Mouse (Mus musculus): Measurements from ENCODE around the gene Fnip2.
"Not testable (repeated sequence)": the region's sequence is repeated elsewhere in the genome, so short reads cannot be mapped to it uniquely, and the experiment has no call there.

Fnip2 gene

GRCm38 (mm10) chr3:79567703-79568362, at the start of gene Fnip2:
Fnip2 (minus strand) TSS chr3:79567796.
- peak; percentile 92 for DNase-seq

DNA sequence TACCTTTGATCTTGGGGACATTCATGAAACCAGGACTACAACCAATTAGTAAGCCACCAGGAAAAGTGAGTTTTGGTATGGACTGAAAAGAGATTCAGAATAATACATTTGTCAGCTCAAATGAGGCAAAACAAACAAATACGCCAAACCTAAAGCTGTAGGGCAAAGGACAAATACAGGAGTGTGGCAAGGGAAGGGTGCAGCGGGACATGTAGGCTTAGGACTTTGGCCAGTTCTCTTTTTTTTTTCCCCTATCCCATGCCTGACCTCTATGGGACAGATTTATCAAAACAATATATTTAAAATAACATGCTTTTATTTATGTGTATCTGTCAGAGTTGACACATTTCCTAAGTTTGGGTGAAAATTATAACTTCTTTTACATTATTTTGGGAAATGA, 42.3 kb upstream of the Fnip2 start:
- DNase-seq, result no peak

DNA sequence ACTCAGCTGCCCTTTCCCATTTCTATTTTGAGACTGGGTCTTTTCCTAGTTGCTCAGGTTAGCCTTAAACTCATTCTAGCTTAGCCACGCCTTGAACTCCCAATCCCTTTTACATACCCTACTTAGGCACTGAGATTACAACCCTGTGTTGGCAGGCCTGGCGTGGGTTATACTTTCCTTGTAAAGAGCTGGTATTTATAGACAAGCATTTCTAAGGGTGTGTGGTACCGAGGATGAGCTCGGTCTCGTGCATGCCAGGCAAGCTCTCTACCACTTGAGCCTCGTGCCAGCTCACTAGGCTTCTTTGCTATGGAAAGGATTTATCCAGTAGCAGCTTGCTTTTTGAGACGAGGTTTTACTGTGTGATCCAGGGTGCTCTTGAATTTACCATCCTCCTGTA, 27.9 kb upstream of the Fnip2 start:
- no peak for DNase-seq

DNA sequence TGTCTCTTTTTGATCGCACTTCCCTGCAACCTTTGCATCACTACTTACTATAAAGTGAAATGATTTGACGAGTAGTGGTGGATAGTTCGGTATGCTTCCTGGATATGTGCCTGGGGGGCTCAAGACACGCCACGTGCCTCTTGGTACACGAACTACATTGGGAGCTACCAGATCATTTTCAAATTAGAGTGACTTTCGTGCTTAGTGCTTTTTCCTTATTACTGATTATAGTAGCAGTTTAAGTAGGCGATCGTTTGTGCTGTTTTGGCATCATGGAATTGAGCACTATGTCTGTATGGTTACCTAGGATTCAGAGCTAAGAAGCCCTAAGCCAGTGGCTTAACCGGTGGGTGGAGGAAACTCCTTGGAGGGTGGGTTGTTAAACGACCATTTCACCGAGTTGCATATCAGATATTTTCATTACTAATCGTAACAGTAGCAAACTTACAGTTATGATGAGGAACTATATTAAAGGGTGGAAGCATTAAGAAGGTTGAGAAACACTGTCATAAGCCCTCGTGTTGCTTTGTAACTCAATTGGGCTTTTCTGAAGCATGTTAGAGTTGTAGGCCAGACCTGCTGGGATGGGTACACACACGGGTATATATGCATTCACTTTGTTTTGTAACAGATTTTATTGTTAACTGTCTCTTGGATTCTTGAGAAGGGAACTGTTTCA, 24.3 kb upstream of the Fnip2 start:
- DNase-seq, result no peak

DNA sequence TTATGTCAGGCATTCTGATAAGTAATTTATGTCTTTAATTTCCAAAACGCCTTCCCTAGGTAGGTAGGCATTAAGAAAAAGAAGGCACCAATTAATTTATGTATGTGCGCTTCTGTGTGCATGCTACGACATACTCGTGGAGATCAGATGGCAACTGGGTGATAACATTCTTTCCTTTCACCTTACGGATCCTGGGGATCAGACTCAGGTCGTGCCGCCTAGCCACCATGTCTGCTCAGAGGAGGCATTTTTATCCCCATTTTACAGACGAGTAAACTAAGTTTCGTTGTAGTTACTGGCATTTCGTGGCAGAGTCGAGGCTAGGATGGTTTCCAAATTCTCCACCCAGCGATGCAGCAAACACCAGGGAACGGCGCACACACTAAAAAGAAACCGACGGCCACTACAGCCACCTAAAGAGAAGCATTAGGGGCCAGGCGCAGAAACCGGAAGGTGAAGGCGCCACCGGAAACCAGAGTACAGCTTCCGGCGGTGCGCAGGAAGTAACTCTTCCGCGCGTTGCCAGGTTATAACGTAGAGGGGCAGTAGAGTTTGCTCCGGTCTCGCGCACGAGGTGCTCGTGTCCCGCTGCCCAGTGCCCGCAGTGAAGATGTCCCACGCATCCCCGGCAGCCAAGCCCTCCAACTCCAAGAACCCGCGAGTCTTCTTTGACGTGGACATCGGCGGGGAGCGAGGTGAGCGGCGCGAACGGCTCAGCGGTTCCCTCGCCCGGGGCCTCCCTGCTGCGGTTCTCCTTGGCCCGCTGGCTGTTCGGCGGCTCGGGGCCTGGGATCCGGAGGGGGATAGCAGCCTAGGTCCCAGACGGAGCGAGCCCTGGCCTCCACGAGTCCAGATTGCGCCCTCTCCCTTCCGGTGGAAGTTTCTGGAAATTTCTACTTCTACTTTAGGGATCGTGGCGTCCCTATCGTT, 23.5 kb upstream of the Fnip2 start, which contains the start of gene Ppid:
TSS of gene Ppid (plus strand) at position 480 of the 930 bp plus-strand sequence.
- peak; percentile 77 for DNase-seq

DNA sequence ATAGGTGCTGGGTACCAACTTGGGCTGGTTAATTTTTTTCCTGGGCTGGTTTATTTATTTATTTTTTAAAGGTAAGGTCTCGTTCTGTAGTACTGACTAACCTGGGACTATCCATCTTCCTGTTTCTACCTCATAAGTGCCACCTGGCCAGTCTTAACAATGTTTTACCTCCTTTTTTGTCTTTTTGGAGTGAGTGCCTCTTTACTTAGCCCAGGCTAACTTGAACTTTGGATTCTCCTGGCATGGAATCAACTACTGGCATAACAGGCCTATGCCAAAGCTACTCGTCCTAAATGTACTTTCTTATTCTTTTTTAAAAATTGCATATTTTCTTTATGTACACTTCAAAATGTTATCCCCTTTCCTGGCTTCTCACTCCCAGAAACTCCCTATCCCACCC, 22.1 kb upstream of the Fnip2 start:
- no peak for DNase-seq

GRCm38 (mm10) chr3:79586804-79587203, 19.2 kb upstream of the Fnip2 start:
- peak; percentile 87 for DNase-seq

DNA sequence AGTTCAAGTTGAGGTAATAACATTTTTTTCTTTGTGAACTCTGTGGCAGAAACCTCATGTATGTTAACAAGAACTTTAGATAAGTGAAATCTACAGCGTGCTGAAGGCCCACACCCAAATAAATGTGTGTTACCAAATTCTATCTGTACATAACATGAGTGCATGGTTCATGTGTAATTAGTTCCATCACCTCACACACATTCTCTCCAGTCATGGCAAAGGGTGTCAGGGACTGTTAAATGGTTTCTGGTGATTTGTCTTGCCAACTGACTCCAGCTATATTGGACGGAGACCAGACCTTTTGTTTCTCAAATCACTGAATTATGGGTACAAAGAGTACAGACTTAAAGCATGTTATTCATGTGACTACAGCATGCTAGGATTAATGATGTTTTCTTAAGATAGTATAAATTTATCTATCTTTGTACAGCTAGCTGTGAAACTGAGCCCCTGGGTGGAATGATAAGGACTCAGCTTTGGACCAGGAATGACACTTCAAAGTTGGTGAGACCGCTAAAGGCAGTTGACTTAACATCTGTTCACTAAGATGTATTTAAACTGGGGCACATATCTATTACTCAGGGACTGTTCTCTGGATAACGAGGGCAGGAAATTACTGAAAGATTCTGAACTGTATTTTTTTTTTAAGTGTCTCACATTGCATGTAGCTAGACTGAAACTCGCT, 12.4 kb upstream of the Fnip2 start:
- DNase-seq, result no peak

- DNase-seq, result no peak
Observed at GRCm38 (mm10) chr3:79578164-79578563, 10.6 kb upstream of the Fnip2 start.

DNA sequence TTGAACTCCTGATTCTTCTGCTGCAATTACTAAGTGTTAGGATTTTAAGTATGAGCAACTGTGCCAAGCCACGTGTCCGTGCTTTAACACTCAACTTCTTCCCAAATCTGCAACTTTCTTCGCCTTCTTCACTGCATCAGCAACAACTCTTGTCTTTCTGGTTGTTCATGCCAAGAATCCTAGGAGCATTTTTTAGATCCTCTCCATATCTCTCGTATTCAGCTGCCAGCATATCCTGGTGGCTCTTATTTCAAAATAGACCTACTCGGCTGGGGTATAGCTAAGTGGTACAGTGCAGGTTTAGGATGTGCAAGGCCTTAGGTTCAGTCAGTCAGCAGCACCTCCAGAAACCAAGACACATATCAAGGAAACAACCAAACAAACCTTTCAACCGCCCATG, 10.0 kb upstream of the Fnip2 start:
- DNase-seq, result no peak

DNA sequence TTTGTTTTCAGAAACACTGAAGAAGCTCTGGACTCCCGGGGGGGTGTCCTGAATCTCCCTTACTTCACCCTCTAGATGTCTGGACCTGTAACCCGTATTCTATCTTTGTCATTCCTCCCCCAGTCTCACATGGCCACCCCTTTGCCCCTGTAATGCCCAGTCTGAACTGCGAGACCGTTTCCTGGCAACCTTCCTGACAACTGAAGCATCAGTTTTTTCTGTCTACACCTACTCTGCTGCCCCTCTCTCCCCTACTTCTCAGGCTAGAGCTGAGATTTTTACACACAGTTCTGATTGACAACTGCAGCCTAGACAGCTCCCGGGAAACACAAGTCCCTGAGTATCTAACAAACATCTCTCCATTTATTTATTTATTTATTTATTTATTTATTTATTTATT, 9.3 kb upstream of the Fnip2 start:
- DNase-seq, result no peak

GRCm38 (mm10) chr3:79576468-79576816, 8.8 kb upstream of the Fnip2 start:
- DNase-seq, result no peak

- no peak for DNase-seq
Observed at GRCm38 (mm10) chr3:79575576-79576467, 8.2 kb upstream of the Fnip2 start.

GRCm38 (mm10) chr3:79574336-79574735, 6.7 kb upstream of the Fnip2 start:
- no peak for DNase-seq

DNA sequence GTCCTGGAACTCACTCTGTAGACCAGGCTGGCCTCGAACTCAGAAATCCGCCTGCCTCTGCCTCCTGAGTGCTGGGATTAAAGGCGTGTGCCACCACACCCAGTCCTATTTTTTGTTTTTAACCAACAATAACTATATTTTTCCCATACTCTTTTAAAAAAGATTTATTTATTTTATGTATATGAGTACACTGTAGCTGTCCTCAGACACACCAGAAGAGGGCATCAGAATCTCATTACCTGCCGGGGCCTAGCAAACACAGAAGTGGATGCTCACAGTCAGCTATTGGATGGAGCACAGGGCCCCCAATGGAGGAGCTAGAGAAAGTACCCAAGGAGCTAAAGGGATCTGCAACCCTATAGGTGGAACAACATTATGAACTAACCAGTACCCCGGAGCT, 5.8 kb upstream of the Fnip2 start:
- DNase-seq, result not testable (repeated sequence)

DNA sequence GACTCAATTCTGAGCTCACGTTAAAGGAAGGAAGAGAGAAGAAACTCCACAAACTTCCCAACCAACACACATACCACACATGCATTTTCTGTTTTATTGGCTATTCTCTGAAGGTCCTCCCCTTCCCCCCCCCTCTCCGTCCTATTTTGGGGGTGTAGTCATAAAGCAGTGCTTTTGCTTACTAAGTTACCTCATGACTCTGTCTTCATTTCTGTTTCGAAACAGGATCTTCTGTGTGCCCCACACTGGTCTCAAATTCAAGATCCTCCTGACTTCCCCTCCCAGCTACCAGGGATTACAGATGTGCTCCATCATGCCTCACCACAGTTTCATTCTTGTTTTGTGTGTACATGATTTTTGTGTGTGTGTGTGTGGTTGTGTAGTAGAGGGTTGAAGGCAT, 4.8 kb upstream of the Fnip2 start:
- no peak for DNase-seq

- DNase-seq, result no peak
Observed at GRCm38 (mm10) chr3:79569351-79569681, 1.7 kb upstream of the Fnip2 start.

DNA sequence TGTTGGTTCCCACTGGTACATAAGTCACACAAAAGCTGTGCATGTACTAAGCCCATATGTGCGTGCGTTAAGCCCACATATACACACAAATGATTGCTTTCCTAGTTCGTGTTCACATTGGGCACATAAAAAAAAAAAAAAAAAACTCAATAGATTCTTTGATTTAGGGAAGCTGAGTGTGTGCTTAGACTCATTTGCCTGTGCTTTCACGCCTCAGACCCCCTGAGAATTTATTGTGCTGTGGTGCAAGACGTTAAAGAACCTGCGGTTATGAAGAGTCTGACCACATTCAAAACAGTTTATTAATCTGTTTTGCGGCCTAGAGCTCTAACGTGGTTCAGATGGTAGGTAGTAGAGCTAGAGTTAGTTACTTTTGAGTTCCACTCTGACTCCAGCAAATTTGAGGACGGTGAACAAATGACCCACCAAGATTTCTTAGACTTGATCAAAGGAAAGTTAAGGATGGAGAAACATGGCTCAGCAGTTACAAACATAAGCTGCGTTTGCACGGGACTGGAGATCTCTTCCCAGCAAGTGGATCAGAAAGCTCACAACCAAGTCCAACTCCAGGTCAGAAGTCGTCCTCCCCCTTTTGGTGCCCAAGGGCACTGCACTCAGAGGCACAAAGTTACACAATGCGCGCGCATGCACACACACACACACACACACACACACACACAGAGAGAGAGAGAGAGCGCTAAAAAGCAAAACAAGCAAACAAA, 1.2 kb upstream of the Fnip2 start:
- DNase-seq, result no peak

DNA sequence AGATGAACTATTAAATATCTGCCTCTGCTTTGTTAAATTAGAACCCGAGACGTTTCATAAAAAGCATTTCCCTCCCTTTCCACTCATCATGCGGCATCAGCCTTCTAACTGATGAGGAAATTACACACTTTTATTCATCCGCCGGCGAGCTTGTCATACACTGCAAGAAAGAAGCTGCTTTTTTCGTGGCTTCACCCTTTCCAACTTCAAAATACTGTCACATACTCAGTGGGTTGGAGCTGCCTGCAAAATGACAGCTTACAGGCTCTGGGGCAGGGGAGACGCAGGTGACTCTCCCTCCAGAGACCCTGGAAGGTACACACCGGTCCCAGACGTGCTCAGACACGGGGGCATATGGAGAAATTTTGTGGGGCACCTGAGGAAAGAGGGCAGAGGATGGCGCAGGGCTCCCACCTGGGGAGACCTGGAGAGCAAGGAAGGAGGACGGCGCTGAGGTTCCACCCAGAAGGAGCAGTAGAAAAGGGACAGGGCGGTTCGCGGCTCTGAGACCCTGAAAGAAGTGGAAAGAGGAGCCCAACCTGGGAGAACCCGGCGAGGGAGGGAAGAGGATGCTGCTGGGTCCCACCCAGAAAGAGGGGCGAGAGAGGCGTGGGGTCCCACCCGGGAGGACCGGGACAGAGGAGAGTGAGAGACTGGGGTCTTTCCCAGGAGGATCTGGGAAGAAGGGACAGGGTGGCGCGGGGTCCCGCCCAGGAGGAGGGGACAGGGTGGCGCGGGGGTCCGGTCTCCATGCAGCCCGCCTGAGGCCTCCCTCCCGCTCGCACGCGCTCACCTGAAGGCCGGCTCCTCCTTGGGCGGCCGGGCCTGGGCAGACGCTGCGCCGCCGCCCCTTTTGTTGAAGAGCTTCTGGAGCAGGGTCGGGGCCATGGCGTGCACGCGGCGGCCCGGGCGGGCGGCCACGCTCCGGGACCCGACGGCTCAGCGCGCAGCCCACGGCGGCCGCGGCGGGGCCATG, 592 bp downstream of the Fnip2 start:
- DNase-seq, result peak; percentile 81
